8 mouse cellular contexts compared by ENCODE assay signal in the genomic region with DNA sequence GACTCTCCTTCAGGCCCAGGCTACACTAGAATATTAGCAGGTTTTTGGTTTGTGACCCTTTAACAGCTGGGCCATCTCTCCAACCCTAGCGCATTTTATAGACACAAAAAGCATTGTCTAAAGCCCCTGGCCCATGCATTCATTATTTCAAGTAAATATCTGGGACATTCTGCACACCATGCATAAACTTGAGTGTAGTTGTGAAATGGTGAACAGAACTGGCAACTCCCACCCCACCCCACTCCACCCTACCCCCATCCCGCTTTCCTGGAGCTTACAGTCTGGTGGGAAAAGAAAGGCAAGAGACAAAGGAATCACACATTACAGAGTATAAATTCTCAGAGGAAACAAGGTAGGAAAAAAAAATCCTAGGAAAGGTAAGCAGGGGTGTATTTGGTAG. TPM values are rescaled to one million over a fixed set of nuclear protein-coding genes. Genes with fewer than 3 reads are reported as not detected.
A peak's percentile ranks its signal among the peaks of the same experiment; 100 is the strongest.
DNase-seq lines count a peak whose midpoint lies in the region; ATAC-seq lines count a peak whose summit lies in the region.

TSS of gene H2afy (minus strand) at position 162 of the 400 bp plus-strand sequence.

- H3K4me1 ChIP-seq in brown adipose tissue, adult 24 weeks (ENCODE audit: control insufficient read depth, insufficient read depth, insufficient read length, low read length), result peaks cover 28% of the 10 kb centered on the region
- H3K4me1 ChIP-seq in midbrain, embryonic 13.5 days (replicated peaks), result peaks cover 31% of the 10 kb centered on the region

- H3K4me2 ChIP-seq in midbrain, embryonic 13.5 days (replicated peaks), result peak within 1 kb of the TSS; percentile 94

- peak within 1 kb of the TSS; percentile 98 for H3K9ac ChIP-seq in midbrain, embryonic 13.5 days (replicated peaks)

- 0 out of 2 replicates have a peak, but pooled peaks cover 5% of the 10 kb centered on the region for H3K9me3 ChIP-seq in midbrain, embryonic 13.5 days

- 0 out of 2 replicates have a peak, but pooled peaks have one; percentile 8 for ATAC-seq in midbrain, embryonic 13.5 days
- ATAC-seq in cerebellum, adult (ENCODE audit: insufficient number of reproducible peaks, low FRiP score, low TSS enrichment), result no peak

- H3K27ac ChIP-seq in brown adipose tissue, adult 24 weeks (replicated peaks; ENCODE audit: low read depth, low read length), result peak within 1 kb of the TSS; percentile 93
- H3K27ac ChIP-seq in midbrain, embryonic 13.5 days, result peak within 1 kb of the TSS; percentile 89

- H3K27me3 ChIP-seq in midbrain, embryonic 13.5 days, result 0 out of 2 replicates have a peak, but pooled peaks cover 7% of the 10 kb centered on the region

- no peak for DNase-seq in left cerebral cortex, adult 18-20 months (ENCODE audit: low spot score in 2 of 2)
- DNase-seq in left cerebral cortex, adult 9 months (ENCODE audit: low spot score in 2 of 2), result no peak
- no peak for DNase-seq in heart, adult 18-20 months
- DNase-seq in layer of hippocampus, postnatal 10 days (ENCODE audit: low spot score in 2 of 2), result no peak
- DNase-seq in urinary bladder, postnatal 10 days (ENCODE audit: low spot score), result no peak

- 82% methylated on average over 2 of the region's 2 CpGs for WGBS in midbrain, embryonic 13.5 days

- peaks cover 9% of the 10 kb centered on the region for H3K36me3 ChIP-seq in midbrain, embryonic 13.5 days

- H3K4me3 ChIP-seq in brown adipose tissue, adult 24 weeks (ENCODE audit: insufficient read depth, low read depth, low read length), result peak within 1 kb of the TSS; percentile 96
- peak within 1 kb of the TSS; percentile 100 for H3K4me3 ChIP-seq in midbrain, embryonic 13.5 days (replicated peaks)

RNA-seq across cellular contexts. Expression of gene H2afy, which starts in this region (rescaled TPM):
- 100 to 1,000 TPM; 104 to 106 TPM for total RNA-seq in left cerebral cortex, adult 18-20 months (2021)
- 29.7 and 33.0 TPM in 2 replicates for polyA plus RNA-seq in brown adipose tissue, adult 24 weeks (2012; ENCODE audit: insufficient read depth, insufficient read length, missing spikeins)
- total RNA-seq in heart, adult 18-20 months (2021), result 10 to 100 TPM; 47.2 to 58.4 TPM
- 100 to 1,000 TPM; 122 to 128 TPM for total RNA-seq in layer of hippocampus, postnatal 10 days (2021)
- polyA plus RNA-seq in midbrain, embryonic 13.5 days (2015; fragmentation: Nextera tagmentation; extraction: Ambion mirVana), result 414 and 443 TPM in 2 replicates

Comparison
In these comparisons a context has a peak if more than half of its experiments do, and no peak if none do; other contexts are left out.
1. RNA of gene H2afy (polyA plus RNA-seq): 414 to 443 TPM in midbrain, embryonic 13.5 days; 29.7 to 33.0 TPM in brown adipose tissue, adult 24 weeks; every median in the first group is over 10 times any median in the second.